Mouse (Mus musculus): ENCODE measurements around the gene Atp8b5.

Gene Atp8b5

GRCm38 (mm10) chr4:43382155-43383020 is 115.4 kb downstream of the Atp8b5 start:
- in situ Hi-C loops (cut with MboI; ENCODE audit: low sequenced_read_pairs), result no loop called here

GRCm38 (mm10) chr4:43383246-43384082 is 116.5 kb downstream of the Atp8b5 start:
- in situ Hi-C loops (cut with MboI; ENCODE audit: low sequenced_read_pairs), result no loop called here

DNA sequence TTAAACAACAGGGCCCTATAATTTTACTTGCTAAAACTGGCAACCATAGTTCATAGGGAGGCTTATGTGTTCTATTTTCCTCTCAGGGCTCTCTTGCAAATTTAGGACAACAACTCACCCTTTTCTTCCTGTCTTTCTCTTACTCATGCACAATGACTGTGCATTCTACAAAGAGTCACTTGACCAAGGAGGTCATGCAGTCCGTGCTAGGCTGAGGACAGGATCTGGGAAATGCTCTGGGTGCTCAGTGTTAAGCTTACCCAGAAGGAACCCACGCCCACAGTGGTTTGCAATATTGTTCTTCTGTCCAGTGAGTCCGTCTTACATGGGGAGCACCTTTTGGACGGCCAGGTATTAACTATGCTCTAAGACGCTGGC is 117.1 kb downstream of the Atp8b5 start:
- in situ Hi-C loops (cut with MboI; ENCODE audit: low sequenced_read_pairs), result no loop called here

DNA sequence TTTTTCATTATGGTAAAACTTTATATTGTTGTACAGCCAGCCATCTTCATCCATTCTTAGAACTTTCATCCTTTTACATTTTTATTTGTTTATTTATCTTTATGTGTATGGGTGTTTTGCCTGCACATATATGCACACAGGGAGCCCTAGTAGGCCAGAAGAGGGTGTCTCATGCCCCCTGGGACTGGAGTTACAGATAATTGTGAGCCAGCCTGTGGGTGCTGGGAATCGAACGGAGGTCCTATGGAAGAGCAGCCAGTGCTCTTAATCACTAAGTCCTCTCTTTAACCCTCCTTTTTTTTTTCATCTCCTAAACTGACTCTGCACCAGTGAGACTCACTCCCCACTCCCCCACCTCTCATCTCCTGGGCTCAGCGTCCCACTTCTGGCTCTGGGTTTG is 117.6 kb downstream of the Atp8b5 start:
- in situ Hi-C loops (cut with MboI; ENCODE audit: low sequenced_read_pairs), result no loop called here

DNA sequence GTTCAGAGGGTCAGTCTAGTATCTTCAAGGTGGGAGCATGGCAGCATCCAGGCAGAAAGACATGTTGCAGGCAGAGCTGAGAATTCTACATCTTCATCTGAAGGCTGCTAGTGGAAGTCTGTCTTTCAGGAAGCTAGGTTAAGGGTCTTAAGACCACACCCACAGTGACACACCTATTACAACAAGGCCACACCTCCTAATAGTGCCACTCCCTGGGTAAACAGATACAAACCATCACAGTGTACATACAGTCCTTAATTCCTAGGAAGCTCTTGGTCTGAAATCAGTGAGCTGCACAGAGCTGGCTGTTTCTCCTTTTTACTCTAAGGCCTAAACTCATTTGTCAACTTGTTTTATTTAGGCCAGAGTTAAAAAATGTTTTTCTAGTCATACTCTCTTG is 120.0 kb downstream of the Atp8b5 start:
- in situ Hi-C loops (cut with MboI; ENCODE audit: low sequenced_read_pairs), result no loop called here

DNA sequence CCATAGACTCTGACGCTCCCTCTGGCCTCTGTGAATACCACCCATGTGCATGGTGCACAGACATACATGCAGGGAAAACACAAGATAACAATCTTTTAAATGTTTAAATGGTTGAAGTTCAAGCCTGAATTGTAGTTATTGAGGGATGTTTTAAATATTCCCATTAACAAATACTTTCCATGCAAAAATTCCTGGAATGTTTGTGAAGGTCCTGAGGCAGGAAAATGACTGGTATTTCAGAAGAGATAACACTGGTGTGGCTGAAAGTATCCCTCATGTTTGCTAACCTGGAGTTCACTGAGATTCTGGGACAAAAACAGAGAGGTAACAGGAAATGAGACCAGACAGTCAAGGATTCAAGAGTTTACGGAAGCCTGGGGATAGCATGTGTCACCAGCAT is 122.4 kb downstream of the Atp8b5 start:
- in situ Hi-C loops (cut with MboI; ENCODE audit: low sequenced_read_pairs), result no loop called here

GRCm38 (mm10) chr4:43389845-43390440 is 123.0 kb downstream of the Atp8b5 start:
- in situ Hi-C loops (cut with MboI; ENCODE audit: low sequenced_read_pairs), result no loop called here

- in situ Hi-C loops (cut with MboI; ENCODE audit: low sequenced_read_pairs), result no loop called here
Measured at GRCm38 (mm10) chr4:43391521-43392050, 124.6 kb downstream of the Atp8b5 start.

- in situ Hi-C loops (cut with MboI; ENCODE audit: low sequenced_read_pairs), result no loop called here
Measured at GRCm38 (mm10) chr4:43394345-43394891, 127.5 kb downstream of the Atp8b5 start.

DNA sequence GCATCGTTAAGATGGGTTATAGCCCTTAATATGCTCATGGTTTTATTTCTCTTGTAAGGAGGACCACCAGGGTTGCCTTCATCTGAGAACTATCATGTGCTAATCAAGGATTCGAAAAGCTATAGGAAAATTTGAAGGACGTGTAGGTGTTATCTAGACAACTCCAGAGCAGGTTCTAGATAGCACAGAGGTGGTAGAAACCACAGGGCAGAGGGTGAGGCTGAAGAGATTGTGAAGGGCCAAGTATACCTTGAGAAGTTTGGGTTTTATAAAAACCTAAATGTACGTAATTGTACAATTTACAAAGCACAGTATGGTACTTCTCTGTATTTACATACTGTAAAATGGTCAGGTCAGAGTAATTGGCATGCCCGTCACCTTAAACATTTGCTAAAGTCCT is 128.2 kb downstream of the Atp8b5 start:
- in situ Hi-C loops (cut with MboI; ENCODE audit: low sequenced_read_pairs), result no loop called here

- in situ Hi-C loops (cut with MboI; ENCODE audit: low sequenced_read_pairs), result no loop called here
Measured at GRCm38 (mm10) chr4:43395836-43396235, 128.9 kb downstream of the Atp8b5 start.

GRCm38 (mm10) chr4:43396381-43396780 is 129.4 kb downstream of the Atp8b5 start:
- in situ Hi-C loops (cut with MboI; ENCODE audit: low sequenced_read_pairs), result no loop called here

GRCm38 (mm10) chr4:43398014-43398413 is 131.1 kb downstream of the Atp8b5 start:
- in situ Hi-C loops (cut with MboI; ENCODE audit: low sequenced_read_pairs), result no loop called here

DNA sequence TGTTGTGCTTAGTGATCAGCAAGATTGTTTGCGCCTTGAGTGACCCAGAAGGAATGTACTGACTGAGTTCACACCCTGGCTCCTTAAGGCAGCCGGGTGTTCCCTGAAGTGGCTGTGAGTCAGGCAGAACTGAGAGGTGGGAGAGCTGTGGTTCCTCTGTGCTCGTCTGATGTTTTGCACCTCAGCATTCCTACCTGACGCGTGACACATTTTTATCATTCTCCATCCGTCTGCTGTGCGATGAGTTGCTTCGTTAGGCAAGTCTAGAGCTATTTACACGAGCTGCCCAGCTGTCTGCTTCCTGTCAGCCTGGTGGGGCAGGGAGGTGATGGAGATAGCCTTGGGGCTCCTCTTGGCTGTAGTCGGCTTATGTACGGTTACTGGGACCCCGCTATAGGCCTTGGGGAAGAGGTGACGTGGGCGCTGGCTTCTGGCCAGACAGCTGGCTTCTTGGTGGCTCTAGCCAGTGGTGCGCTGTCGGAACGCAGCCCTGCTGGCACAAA is 131.9 kb downstream of the Atp8b5 start:
- in situ Hi-C loops (cut with MboI; ENCODE audit: low sequenced_read_pairs), result no loop called here

DNA sequence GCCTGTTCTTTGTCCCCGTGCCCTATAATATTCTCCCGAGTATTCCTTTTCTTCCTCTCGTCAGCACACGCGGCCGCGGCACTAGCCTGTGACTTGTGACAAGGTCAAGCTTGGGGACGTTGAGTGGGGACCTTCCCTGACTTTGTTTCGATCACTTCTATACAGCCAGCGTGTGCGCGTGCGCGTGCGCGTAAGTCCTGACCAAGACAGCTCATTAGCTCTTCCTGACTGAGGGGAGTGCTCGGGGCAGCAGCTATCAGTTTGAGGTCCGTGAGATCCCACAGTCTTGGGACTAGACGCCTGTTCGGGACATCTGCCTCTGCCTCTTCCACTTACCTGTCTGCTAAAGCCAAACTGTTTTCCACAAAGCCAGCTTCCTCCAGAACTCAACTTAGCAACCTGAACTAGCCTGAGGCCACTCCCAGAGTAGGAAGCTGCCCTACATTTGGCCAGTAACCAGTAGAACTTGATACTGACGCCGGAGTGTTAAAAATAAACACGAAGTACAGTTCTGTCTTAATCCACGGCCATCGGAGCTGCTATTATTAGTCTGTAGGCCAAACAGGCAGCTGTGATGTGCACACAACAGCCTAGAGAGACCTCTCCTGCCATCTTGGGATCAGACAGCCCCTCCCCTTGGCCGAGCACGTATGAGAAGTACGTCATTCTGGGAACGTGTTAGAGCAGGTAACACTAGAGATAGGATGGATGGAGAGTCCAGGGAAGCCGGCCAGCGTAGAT is 132.6 kb downstream of the Atp8b5 start:
- in situ Hi-C loops (cut with MboI; ENCODE audit: low sequenced_read_pairs), result no loop called here

DNA sequence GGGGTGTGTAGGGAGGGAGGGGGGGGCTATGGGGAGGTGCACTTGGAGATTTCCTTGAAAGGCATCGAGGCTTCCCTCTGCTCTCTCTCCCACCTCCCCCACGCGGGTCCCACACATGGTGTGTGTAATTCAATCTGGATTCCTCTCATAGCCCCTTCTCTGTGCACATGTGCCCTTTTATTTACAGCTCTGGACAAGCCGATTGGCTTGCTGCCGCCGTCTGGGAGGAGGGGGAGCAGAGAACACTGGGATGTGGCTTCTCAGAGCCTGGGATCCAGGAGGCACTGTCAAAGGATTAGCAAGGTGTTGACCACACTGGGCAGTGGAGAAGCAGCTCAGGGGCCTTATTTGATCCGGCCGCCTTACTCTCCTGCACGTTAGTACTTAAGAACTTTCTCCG is 134.0 kb downstream of the Atp8b5 start:
- in situ Hi-C loops (cut with MboI; ENCODE audit: low sequenced_read_pairs), result no loop called here

DNA sequence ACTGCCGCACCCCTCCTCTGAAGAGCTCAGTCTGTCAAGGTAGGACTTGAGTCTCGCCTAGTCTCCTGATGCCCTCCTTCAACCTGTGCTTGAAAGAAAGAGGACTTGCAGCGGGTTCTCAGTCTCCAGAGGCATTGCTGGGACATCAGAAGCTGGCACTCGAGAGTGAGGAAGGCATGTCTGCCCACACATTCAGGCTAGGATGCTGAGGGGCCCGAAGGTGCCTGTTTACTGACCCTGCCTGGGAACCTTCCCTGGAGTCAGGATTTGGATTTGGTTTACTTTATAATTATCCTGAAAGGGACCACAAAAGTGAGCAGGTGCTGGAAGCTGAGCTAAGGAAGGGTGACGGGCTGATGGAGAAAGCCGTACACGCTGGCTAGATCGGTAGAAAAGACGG is 134.5 kb downstream of the Atp8b5 start:
- in situ Hi-C loops (cut with MboI; ENCODE audit: low sequenced_read_pairs), result no loop called here

GRCm38 (mm10) chr4:43402212-43402611 is 135.3 kb downstream of the Atp8b5 start:
- in situ Hi-C loops (cut with MboI; ENCODE audit: low sequenced_read_pairs), result no loop called here

GRCm38 (mm10) chr4:43404697-43405096 is 137.7 kb downstream of the Atp8b5 start:
- in situ Hi-C loops (cut with MboI; ENCODE audit: low sequenced_read_pairs), result no loop called here
